Mouse (Mus musculus): ENCODE measurements around the gene Gsg1l. TPM values are rescaled to one million over a fixed set of nuclear protein-coding genes. Genes with fewer than 3 reads are reported as not detected.
A peak's percentile ranks its signal among the peaks of the same experiment; 100 is the strongest.

Gsg1l gene
- polyA plus RNA-seq, 1 experiment from 2014 or later: 1.0 TPM

GRCm38 (mm10) chr7:126045077-126045476 is 37.1 kb downstream of the Gsg1l start:
- no peaks in the 10 kb centered on the region for H3K36me3 ChIP-seq (ENCODE audit: control insufficient read depth, insufficient read depth, low read length)
- H3K4me3 ChIP-seq (ENCODE audit: low read depth, low read length): no peak overlapping the region
- 89% methylated on average over 6 of the region's 6 CpGs for WGBS
- no peaks in the 10 kb centered on the region for H3K27me3 ChIP-seq (replicated peaks; ENCODE audit: control insufficient read depth, insufficient read depth, low read length)
- ATAC-seq (replicated peaks; ENCODE audit: low FRiP score, low TSS enrichment, low read depth) (no peak), DNase-seq (ENCODE audit: low spot score) (no peak)
- 0 out of 2 replicates have a peak, but pooled peaks cover 3% of the 10 kb centered on the region for H3K9me3 ChIP-seq (ENCODE audit: control insufficient read depth, low read length)
- no peak overlapping the region for H3K4me2 ChIP-seq (ENCODE audit: low read length)
- H3K27ac ChIP-seq (ENCODE audit: low read depth): no peak overlapping the region
- H3K4me1 ChIP-seq (replicated peaks; ENCODE audit: control insufficient read depth, insufficient read depth, low read length): 0 out of 2 replicates have a peak, but pooled peaks cover 5% of the 10 kb centered on the region
- H3K9ac ChIP-seq (ENCODE audit: low read length): no peak overlapping the region

GRCm38 (mm10) chr7:126042306-126042705 is 39.9 kb downstream of the Gsg1l start:
- Histone ChIP-seq H3K9me3 (ENCODE audit: control insufficient read depth, low read length) (0 out of 2 replicates have a peak, but pooled peaks cover 3% of the 10 kb centered on the region), H3K36me3 (ENCODE audit: control insufficient read depth, insufficient read depth, low read length) (no peaks in the 10 kb centered on the region), H3K4me2 (ENCODE audit: low read length) (no peak overlapping the region), H3K9ac (ENCODE audit: low read length) (no peak overlapping the region), H3K4me3 (ENCODE audit: low read depth, low read length) (no peak overlapping the region), H3K27ac (ENCODE audit: low read depth) (no peak overlapping the region), H3K4me1 (replicated peaks; ENCODE audit: control insufficient read depth, insufficient read depth, low read length) (peaks cover 24% of the 10 kb centered on the region), H3K27me3 (replicated peaks; ENCODE audit: control insufficient read depth, insufficient read depth, low read length) (no peaks in the 10 kb centered on the region)
- WGBS: 54% methylated on average over 3 of the region's 3 CpGs
- no peak for DNase-seq (ENCODE audit: low spot score)
- no peak for ATAC-seq (replicated peaks; ENCODE audit: low FRiP score, low TSS enrichment, low read depth)

GRCm38 (mm10) chr7:126040794-126041526 is 41.3 kb downstream of the Gsg1l start:
- Histone ChIP-seq H3K27me3 (replicated peaks; ENCODE audit: control insufficient read depth, insufficient read depth, low read length) (no peaks in the 10 kb centered on the region), H3K36me3 (ENCODE audit: control insufficient read depth, insufficient read depth, low read length) (no peaks in the 10 kb centered on the region), H3K4me1 (replicated peaks; ENCODE audit: control insufficient read depth, insufficient read depth, low read length) (peaks cover 28% of the 10 kb centered on the region), H3K9me3 (ENCODE audit: control insufficient read depth, low read length) (0 out of 2 replicates have a peak, but pooled peaks cover 3% of the 10 kb centered on the region), H3K9ac (ENCODE audit: low read length) (no peak overlapping the region), H3K4me3 (ENCODE audit: low read depth, low read length) (no peak overlapping the region), H3K27ac (ENCODE audit: low read depth) (no peak overlapping the region; the same call in 1 of the 2 replicates), H3K4me2 (ENCODE audit: low read length) (no peak overlapping the region)
- ATAC-seq (replicated peaks; ENCODE audit: low FRiP score, low TSS enrichment, low read depth): no peak
- no peak for DNase-seq (ENCODE audit: low spot score)
- WGBS: 69% methylated on average over 18 of the region's 18 CpGs

- H3K9ac ChIP-seq (ENCODE audit: low read length): no peak overlapping the region
- no peaks in the 10 kb centered on the region for H3K27me3 ChIP-seq (replicated peaks; ENCODE audit: control insufficient read depth, insufficient read depth, low read length)
- H3K9me3 ChIP-seq (ENCODE audit: control insufficient read depth, low read length): 0 out of 2 replicates have a peak, but pooled peaks cover 2% of the 10 kb centered on the region
- ATAC-seq (replicated peaks; ENCODE audit: low FRiP score, low TSS enrichment, low read depth) (no peak), DNase-seq (ENCODE audit: low spot score) (no peak)
- no peaks in the 10 kb centered on the region for H3K36me3 ChIP-seq (ENCODE audit: control insufficient read depth, insufficient read depth, low read length)
- H3K27ac ChIP-seq (ENCODE audit: low read depth): peak overlapping the region; percentile 85; the same call in 1 of the 2 replicates
- 87% methylated on average over 5 of the region's 5 CpGs for WGBS
- no peak overlapping the region for H3K4me3 ChIP-seq (ENCODE audit: low read depth, low read length)
- no peak overlapping the region for H3K4me2 ChIP-seq (ENCODE audit: low read length)
- peaks cover 30% of the 10 kb centered on the region for H3K4me1 ChIP-seq (replicated peaks; ENCODE audit: control insufficient read depth, insufficient read depth, low read length)
Measured at GRCm38 (mm10) chr7:126039847-126040246, 42.4 kb downstream of the Gsg1l start.

GRCm38 (mm10) chr7:126039247-126039835 is 42.9 kb downstream of the Gsg1l start:
- no peak for DNase-seq (ENCODE audit: low spot score)
- Histone ChIP-seq H3K4me3 (ENCODE audit: low read depth, low read length) (no peak overlapping the region), H3K36me3 (ENCODE audit: control insufficient read depth, insufficient read depth, low read length) (no peaks in the 10 kb centered on the region), H3K4me1 (replicated peaks; ENCODE audit: control insufficient read depth, insufficient read depth, low read length) (peaks cover 32% of the 10 kb centered on the region), H3K9ac (ENCODE audit: low read length) (no peak overlapping the region), H3K27me3 (replicated peaks; ENCODE audit: control insufficient read depth, insufficient read depth, low read length) (no peaks in the 10 kb centered on the region), H3K9me3 (ENCODE audit: control insufficient read depth, low read length) (no peaks in the 10 kb centered on the region), H3K4me2 (ENCODE audit: low read length) (peak overlapping the region; percentile 23; the same call in 1 of the 2 replicates), H3K27ac (ENCODE audit: low read depth) (peak overlapping the region; percentile 85)
- 76% methylated on average over 5 of the region's 5 CpGs for WGBS
- ATAC-seq (replicated peaks; ENCODE audit: low FRiP score, low TSS enrichment, low read depth): no peak

- no peaks in the 10 kb centered on the region for H3K36me3 ChIP-seq (ENCODE audit: control insufficient read depth, insufficient read depth, low read length)
- ATAC-seq (replicated peaks; ENCODE audit: low FRiP score, low TSS enrichment, low read depth) (0 out of 2 replicates have a peak, but pooled peaks have one; percentile 30), DNase-seq (ENCODE audit: low spot score) (peak; percentile 67)
- H3K9ac ChIP-seq (ENCODE audit: low read length): no peak overlapping the region
- H3K4me1 ChIP-seq (replicated peaks; ENCODE audit: control insufficient read depth, insufficient read depth, low read length): peaks cover 32% of the 10 kb centered on the region
- H3K27me3 ChIP-seq (replicated peaks; ENCODE audit: control insufficient read depth, insufficient read depth, low read length): no peaks in the 10 kb centered on the region
- no peaks in the 10 kb centered on the region for H3K9me3 ChIP-seq (ENCODE audit: control insufficient read depth, low read length)
- H3K4me3 ChIP-seq (ENCODE audit: low read depth, low read length): no peak overlapping the region
- H3K27ac ChIP-seq (ENCODE audit: low read depth): peak overlapping the region; percentile 85
- WGBS: 23% methylated on average over 25 of the region's 25 CpGs
- peak overlapping the region; percentile 23; the same call in 1 of the 2 replicates for H3K4me2 ChIP-seq (ENCODE audit: low read length)
Measured at GRCm38 (mm10) chr7:126038366-126039246, 43.6 kb downstream of the Gsg1l start.

GRCm38 (mm10) chr7:126035332-126035731 is 46.9 kb downstream of the Gsg1l start:
- no peak overlapping the region for H3K27ac ChIP-seq (ENCODE audit: low read depth)
- H3K36me3 ChIP-seq (ENCODE audit: control insufficient read depth, insufficient read depth, low read length): no peaks in the 10 kb centered on the region
- H3K9ac ChIP-seq (ENCODE audit: low read length): no peak overlapping the region
- ATAC-seq (replicated peaks; ENCODE audit: low FRiP score, low TSS enrichment, low read depth) (0 out of 2 replicates have a peak, but pooled peaks have one; percentile 17), DNase-seq (ENCODE audit: low spot score) (no peak)
- 43% methylated on average over 3 of the region's 3 CpGs for WGBS
- H3K9me3 ChIP-seq (ENCODE audit: control insufficient read depth, low read length): no peaks in the 10 kb centered on the region
- no peaks in the 10 kb centered on the region for H3K27me3 ChIP-seq (replicated peaks; ENCODE audit: control insufficient read depth, insufficient read depth, low read length)
- H3K4me1 ChIP-seq (replicated peaks; ENCODE audit: control insufficient read depth, insufficient read depth, low read length): peaks cover 30% of the 10 kb centered on the region
- H3K4me2 ChIP-seq (ENCODE audit: low read length): no peak overlapping the region
- no peak overlapping the region for H3K4me3 ChIP-seq (ENCODE audit: low read depth, low read length)

GRCm38 (mm10) chr7:126032776-126033209 is 49.4 kb downstream of the Gsg1l start:
- Histone ChIP-seq H3K36me3 (ENCODE audit: control insufficient read depth, insufficient read depth, low read length) (no peaks in the 10 kb centered on the region), H3K4me3 (ENCODE audit: low read depth, low read length) (no peak overlapping the region), H3K9me3 (ENCODE audit: control insufficient read depth, low read length) (no peaks in the 10 kb centered on the region), H3K27ac (ENCODE audit: low read depth) (no peak overlapping the region), H3K4me1 (replicated peaks; ENCODE audit: control insufficient read depth, insufficient read depth, low read length) (peaks cover 14% of the 10 kb centered on the region; the same call in 1 of the 2 replicates), H3K9ac (ENCODE audit: low read length) (no peak overlapping the region), H3K4me2 (ENCODE audit: low read length) (no peak overlapping the region), H3K27me3 (replicated peaks; ENCODE audit: control insufficient read depth, insufficient read depth, low read length) (no peaks in the 10 kb centered on the region)
- no peak for ATAC-seq (replicated peaks; ENCODE audit: low FRiP score, low TSS enrichment, low read depth)
- WGBS: 85% methylated on average over 5 of the region's 5 CpGs
- no peak for DNase-seq (ENCODE audit: low spot score)
